Mouse (Mus musculus) neural tube, embryonic 11.5 days (tissue): Measurements from ENCODE around the gene Myh8. TPM values are rescaled to one million over a fixed set of nuclear protein-coding genes. Genes with fewer than 3 reads are reported as not detected.

Experiments
- ATAC-seq: fragments of 200-750 bp; cut with Nextera tagmentation; 2 replicates; pipeline ENCODE4 v1.8.0; 2017; ENCODE audit warnings: moderate number of reproducible peaks, mild to moderate bottlenecking, moderate TSS enrichment, moderate library complexity; ENCODE audit not compliant: insufficient read depth, low FRiP score, low TSS enrichment
- DNase-seq: peaks from one replicate; pipeline ENCODE4 v3.0.0-alpha.2; 2015; ENCODE audit warnings: low spot score
- H3K27ac ChIP-seq: fragments of 300-500 bp; sonication (generic); 2 replicates; pipeline ENCODE4 v1.5.1; 2014; ENCODE audit warnings: low read depth, mild to moderate bottlenecking, low read length
- H3K27me3 ChIP-seq: fragments of 300-500 bp; sonication (generic); 2 replicates; pipeline ENCODE4 v1.6.1; 2014; ENCODE audit warnings: mild to moderate bottlenecking, low read length, mixed read lengths; ENCODE audit not compliant: control insufficient read depth, insufficient read depth
- H3K36me3 ChIP-seq: fragments of 300-500 bp; sonication (generic); 2 replicates; pipeline ENCODE4 v1.6.1; 2014; ENCODE audit warnings: mild to moderate bottlenecking, low read length, moderate library complexity, mixed read lengths; ENCODE audit not compliant: control insufficient read depth, insufficient read depth
- H3K4me1 ChIP-seq: fragments of 300-500 bp; sonication (generic); 2 replicates; pipeline ENCODE4 v1.6.1; 2014; ENCODE audit warnings: low read length, mixed read lengths; ENCODE audit not compliant: control insufficient read depth, insufficient read depth
- H3K4me2 ChIP-seq: fragments of 300-500 bp; sonication (generic); 2 replicates; pipeline ENCODE4 v1.6.1; 2014; ENCODE audit warnings: low read depth, mild to moderate bottlenecking, moderate library complexity
- H3K4me3 ChIP-seq: fragments of 300-500 bp; sonication (generic); 2 replicates; pipeline ENCODE4 v1.5.1; 2014; ENCODE audit warnings: low read depth, low read length
- H3K9ac ChIP-seq: fragments of 300-500 bp; sonication (generic); 2 replicates; pipeline ENCODE4 v1.6.1; 2014; ENCODE audit warnings: mild to moderate bottlenecking, low read length
- H3K9me3 ChIP-seq: fragments of 300-500 bp; sonication (generic); 2 replicates; pipeline ENCODE4 v1.6.1; 2016; ENCODE audit warnings: low read length; ENCODE audit not compliant: control insufficient read depth
- WGBS: fragments of 180-500 bp; shearing (Covaris S2); extraction: QIAGEN DNeasy Blood & Tissue Kit; methylation state at CpG from one replicate; pipeline ENCODE4 v1.1.7; 2014; 5-methylcytosine and 5-hydroxymethylcytosine counted together
- polyA plus RNA-seq: library from polyadenylated mRNA; unstranded; fragments of >200 nt; fragmentation: Nextera tagmentation; extraction: Ambion mirVana; gene quantifications from 2 replicates; pipeline ENCODE4 v1.2.1, GENCODE M21; 2014

Myh8 gene
- polyA plus RNA-seq, 1 experiment from 2014 or later: 2.4 TPM

GRCm38 (mm10) chr11:67257048-67257447, 19.9 kb upstream of the Myh8 start:
- no peaks in the 10 kb centered on the region for H3K36me3 ChIP-seq

GRCm38 (mm10) chr11:67260956-67261355, 16.0 kb upstream of the Myh8 start:
- ATAC-seq: no peak
- Histone ChIP-seq H3K36me3 (no peaks in the 10 kb centered on the region), H3K27ac (no peak overlapping the region), H3K4me1 (no peaks in the 10 kb centered on the region), H3K9ac (no peak overlapping the region), H3K4me3 (no peak overlapping the region), H3K9me3 (no peaks in the 10 kb centered on the region), H3K27me3 (no peaks in the 10 kb centered on the region), H3K4me2 (no peak overlapping the region)
- no peak for DNase-seq
- WGBS: 84% methylated on average over 6 of the region's 6 CpGs

More at GRCm38 (mm10) chr11:67257048-67257447, 19.9 kb upstream of the Myh8 start:
- no peaks in the 10 kb centered on the region for H3K27me3 ChIP-seq
- ATAC-seq: no peak
- H3K27ac ChIP-seq: no peak overlapping the region
- no peaks in the 10 kb centered on the region for H3K9me3 ChIP-seq
- 87% methylated on average over 7 of the region's 7 CpGs for WGBS
- no peak overlapping the region for H3K4me3 ChIP-seq
- no peak overlapping the region for H3K9ac ChIP-seq
- no peak for DNase-seq
- no peaks in the 10 kb centered on the region for H3K4me1 ChIP-seq
- no peak overlapping the region for H3K4me2 ChIP-seq

- ATAC-seq (no peak), DNase-seq (no peak)
- no peak overlapping the region for H3K27ac ChIP-seq
- H3K4me1 ChIP-seq: no peaks in the 10 kb centered on the region
- WGBS: 76% methylated on average over 1 of the region's 1 CpGs
- H3K27me3 ChIP-seq: no peaks in the 10 kb centered on the region
- H3K36me3 ChIP-seq: no peaks in the 10 kb centered on the region
- no peak overlapping the region for H3K4me2 ChIP-seq
- no peak overlapping the region for H3K4me3 ChIP-seq
- no peak overlapping the region for H3K9ac ChIP-seq
- no peaks in the 10 kb centered on the region for H3K9me3 ChIP-seq
These were observed 16.5 kb downstream of the Myh8 start for GRCm38 (mm10) chr11:67293440-67293839.

- WGBS: 48% methylated on average over 15 of the region's 15 CpGs
These were observed 37.0 kb downstream of the Myh8 start for GRCm38 (mm10) chr11:67313733-67314452.

GRCm38 (mm10) chr11:67321358-67321757, 44.4 kb downstream of the Myh8 start, which contains the start of gene Myh13:
Gene Myh13, plus strand, starts transcription at chr11:67321658.
- Histone ChIP-seq H3K27me3 (no peaks in the 10 kb centered on the region), H3K27ac (no peak within 1 kb of the TSS), H3K4me1 (no peaks in the 10 kb centered on the region), H3K36me3 (no peaks in the 10 kb centered on the region), H3K4me3 (no peak within 1 kb of the TSS), H3K4me2 (no peak within 1 kb of the TSS), H3K9ac (no peak within 1 kb of the TSS), H3K9me3 (no peaks in the 10 kb centered on the region)
- ATAC-seq: no peak
- DNase-seq: no peak
- WGBS: 90% methylated on average over 7 of the region's 7 CpGs

More at GRCm38 (mm10) chr11:67313733-67314452, 37.0 kb downstream of the Myh8 start:
- H3K4me1 ChIP-seq: no peaks in the 10 kb centered on the region
- H3K9ac ChIP-seq: no peak overlapping the region
- H3K36me3 ChIP-seq: no peaks in the 10 kb centered on the region
- DNase-seq: peak; percentile 17
- no peak overlapping the region for H3K4me3 ChIP-seq
- no peak for ATAC-seq
- H3K27me3 ChIP-seq: no peaks in the 10 kb centered on the region
- no peak overlapping the region for H3K27ac ChIP-seq
- no peaks in the 10 kb centered on the region for H3K9me3 ChIP-seq
- H3K4me2 ChIP-seq: no peak overlapping the region

GRCm38 (mm10) chr11:67326536-67326935, 49.6 kb downstream of the Myh8 start:
- Histone ChIP-seq H3K27me3 (no peaks in the 10 kb centered on the region), H3K4me2 (no peak overlapping the region), H3K9me3 (no peaks in the 10 kb centered on the region), H3K9ac (no peak overlapping the region), H3K4me1 (no peaks in the 10 kb centered on the region), H3K36me3 (no peaks in the 10 kb centered on the region), H3K4me3 (no peak overlapping the region), H3K27ac (no peak overlapping the region)
- no peak; the same call in 1 of the 2 replicates for ATAC-seq
- DNase-seq: no peak
- WGBS: 38% methylated on average over 2 of the region's 2 CpGs

GRCm38 (mm10) chr11:67344556-67344955, 67.6 kb downstream of the Myh8 start:
- no peaks in the 10 kb centered on the region for H3K9me3 ChIP-seq
- 60% methylated on average over 3 of the region's 3 CpGs for WGBS
- no peak overlapping the region for H3K27ac ChIP-seq
- no peak overlapping the region for H3K4me3 ChIP-seq
- H3K36me3 ChIP-seq: no peaks in the 10 kb centered on the region
- H3K4me1 ChIP-seq: no peaks in the 10 kb centered on the region
- no peak overlapping the region for H3K4me2 ChIP-seq
- ATAC-seq (no peak), DNase-seq (no peak)
- no peaks in the 10 kb centered on the region for H3K27me3 ChIP-seq
- H3K9ac ChIP-seq: no peak overlapping the region

- H3K9me3 ChIP-seq: no peaks in the 10 kb centered on the region
- no peak for ATAC-seq
- WGBS: 71% methylated on average over 2 of the region's 2 CpGs
- no peaks in the 10 kb centered on the region for H3K27me3 ChIP-seq
- H3K27ac ChIP-seq: no peak overlapping the region
- no peak overlapping the region for H3K4me3 ChIP-seq
- DNase-seq: no peak
- no peaks in the 10 kb centered on the region for H3K4me1 ChIP-seq
- H3K36me3 ChIP-seq: no peaks in the 10 kb centered on the region
- no peak overlapping the region for H3K9ac ChIP-seq
- H3K4me2 ChIP-seq: no peak overlapping the region
These were observed 68.4 kb downstream of the Myh8 start for GRCm38 (mm10) chr11:67345186-67345855.

GRCm38 (mm10) chr11:67345856-67346236, 68.9 kb downstream of the Myh8 start:
- Histone ChIP-seq H3K9ac (no peak overlapping the region), H3K9me3 (no peaks in the 10 kb centered on the region), H3K27me3 (no peaks in the 10 kb centered on the region), H3K4me2 (no peak overlapping the region), H3K36me3 (no peaks in the 10 kb centered on the region), H3K27ac (no peak overlapping the region), H3K4me1 (no peaks in the 10 kb centered on the region), H3K4me3 (no peak overlapping the region)
- no peak for ATAC-seq
- DNase-seq: no peak
